Mouse (Mus musculus) spleen, postnatal 10 days (tissue): ENCODE measurements around the gene Cntnap5b.
A peak's percentile ranks its signal among the peaks of the same experiment; 100 is the strongest.

ENCODE experiments used
- DNase-seq, 2 experiments: peaks; one replicate each; pipeline ENCODE4 v3.0.0; 2021 to 2022; ENCODE audit warnings: low spot score in 2 of 2

Cntnap5b gene

GRCm38 (mm10) chr1:100171566-100171965 lies 399.0 kb downstream of the Cntnap5b start:
- no peak for DNase-seq

- peak in 1 of 2 experiments; percentile 22 for DNase-seq
These were observed 407.5 kb downstream of the Cntnap5b start for GRCm38 (mm10) chr1:100180050-100180449.

- no peak for DNase-seq
These were observed 459.5 kb downstream of the Cntnap5b start for GRCm38 (mm10) chr1:100231980-100232608.

- DNase-seq = no peak
These were observed 479.4 kb downstream of the Cntnap5b start for GRCm38 (mm10) chr1:100251964-100252363.

GRCm38 (mm10) chr1:100310687-100311086 lies 538.1 kb downstream of the Cntnap5b start:
- no peak for DNase-seq

GRCm38 (mm10) chr1:100331066-100331465 lies 558.5 kb downstream of the Cntnap5b start:
- DNase-seq = no peak

- DNase-seq = no peak
These were observed 597.0 kb downstream of the Cntnap5b start for GRCm38 (mm10) chr1:100369415-100370113.

- DNase-seq = no peak
These were observed 613.7 kb downstream of the Cntnap5b start for GRCm38 (mm10) chr1:100386252-100386651.

GRCm38 (mm10) chr1:100394034-100394433 lies 621.5 kb downstream of the Cntnap5b start:
- no peak for DNase-seq

- DNase-seq = no peak
These were observed 644.2 kb downstream of the Cntnap5b start for GRCm38 (mm10) chr1:100416658-100417224.

GRCm38 (mm10) chr1:100430038-100430774 lies 657.6 kb downstream of the Cntnap5b start:
- no peak for DNase-seq

- no peak for DNase-seq
These were observed 691.3 kb downstream of the Cntnap5b start for GRCm38 (mm10) chr1:100463877-100464276.

GRCm38 (mm10) chr1:100465226-100465625 lies 692.7 kb downstream of the Cntnap5b start:
- DNase-seq = no peak

GRCm38 (mm10) chr1:100467595-100467994 lies 695.0 kb downstream of the Cntnap5b start:
- no peak for DNase-seq

GRCm38 (mm10) chr1:100509866-100510265 lies 737.3 kb downstream of the Cntnap5b start:
- DNase-seq = no peak
